Mouse (Mus musculus) B cell, adult 67 days (primary cell): ENCODE measurements around the gene Tac4. TPM values are rescaled to one million over a fixed set of nuclear protein-coding genes. Genes with fewer than 3 reads are reported as not detected.

Source experiments
- total RNA-seq, 2 experiments: library from RNA; stranded (reverse); gene quantifications; 4 replicates each; pipeline ENCODE4 v1.2.4; 2023

Tac4 gene
- total RNA-seq = 1 to 10 TPM in 1 of 2 experiments, not detected in 1; 2.0 TPM

DNA sequence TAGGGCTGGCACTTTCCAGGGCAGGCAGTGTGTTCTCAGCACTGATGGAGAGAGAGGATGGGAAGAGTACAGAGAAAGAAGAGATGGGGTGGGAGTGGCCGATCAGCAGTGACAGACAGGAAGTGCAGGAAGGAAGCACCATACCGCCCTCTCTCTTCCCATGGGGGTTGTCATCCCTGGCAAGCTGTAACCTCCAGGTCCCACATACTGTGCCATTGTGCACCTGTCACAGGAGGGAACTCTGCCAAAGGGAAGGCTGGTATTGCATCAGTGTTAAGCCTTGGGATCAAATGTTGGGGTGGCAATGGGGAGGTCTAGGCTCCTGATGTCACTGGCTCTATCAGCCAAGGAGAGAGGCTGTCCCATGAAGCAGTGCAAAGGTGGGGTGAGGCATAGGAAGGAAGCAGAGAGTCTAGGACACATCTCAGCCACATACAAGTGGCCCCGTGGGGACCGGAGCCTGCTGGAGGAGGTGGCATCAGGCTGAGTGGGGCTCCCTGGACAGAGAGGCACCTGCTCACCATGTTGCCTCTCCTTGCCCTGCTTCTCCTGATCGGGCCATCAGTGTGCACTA, at the start of gene Tac4:
TSS of gene Tac4 (plus strand) at position 352 of the 574 bp plus-strand sequence.

DNA sequence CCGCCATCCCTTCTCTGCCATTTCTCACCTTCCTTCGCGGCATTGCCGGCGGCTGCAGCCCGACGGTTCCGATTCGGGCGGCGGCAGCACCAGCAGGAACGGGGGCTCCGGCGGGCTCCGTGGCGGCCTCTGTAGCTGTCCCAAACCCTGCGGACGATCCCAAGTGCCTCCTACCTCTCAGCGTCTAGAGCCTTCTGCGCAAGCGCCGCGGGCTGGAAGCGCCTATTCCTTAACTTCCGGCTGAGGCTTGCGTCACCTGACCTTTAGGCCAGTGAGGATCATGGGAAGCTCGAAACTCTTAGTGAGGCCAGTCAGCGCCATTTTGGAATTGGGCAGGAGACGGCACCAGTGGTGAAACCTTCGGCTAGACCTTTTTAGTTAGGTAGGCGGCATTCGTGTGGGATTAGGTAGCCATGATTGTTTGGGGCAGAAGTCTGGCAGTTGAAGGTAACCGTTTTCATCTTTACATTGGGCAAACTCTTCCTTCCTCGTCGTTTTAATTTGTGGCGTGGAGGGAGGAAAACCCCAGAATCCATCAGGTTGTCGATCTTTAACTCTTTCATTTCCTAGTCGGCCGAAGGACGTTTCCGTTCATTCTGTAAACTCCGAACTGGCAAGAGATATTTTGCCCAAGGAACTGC, 48.8 kb downstream of the Tac4 start, which contains the start of gene Kat7:
TSS of gene Kat7 (minus strand) at position 240 of the 641 bp plus-strand sequence.

Other genes with a start within 250 kb of the Tac4 start
- 10 to 100 TPM in 1 of 2 experiments, 1 to 10 TPM in 1; 9.6 to 14.8 TPM for gene Pdk2, start 220.2 kb upstream of the Tac4 start, total RNA-seq
- under 1 TPM; 0.41 to 0.86 TPM for gene Itga3, start 184.7 kb upstream of the Tac4 start, total RNA-seq
- gene Dlx3, start 141.4 kb upstream of the Tac4 start, total RNA-seq = not detected
- gene Dlx4, start 115.3 kb upstream of the Tac4 start, total RNA-seq = not detected
- gene Kat7, start 48.7 kb downstream of the Tac4 start, total RNA-seq = 100 to 1,000 TPM; 121 to 131 TPM
- 10 to 100 TPM; 66.2 to 67.6 TPM for gene Fam117a, start 75.5 kb downstream of the Tac4 start, total RNA-seq
- 10 to 100 TPM; 74.3 to 83.7 TPM for gene Slc35b1, start 123.2 kb downstream of the Tac4 start, total RNA-seq
- gene Spop, start 152.6 kb downstream of the Tac4 start, total RNA-seq = 100 to 1,000 TPM; 116 to 126 TPM